Mouse (Mus musculus) G1E-ER4 (cell line): ENCODE data around the gene Ncor2. TPM values are rescaled to one million over a fixed set of nuclear protein-coding genes. Genes with fewer than 3 reads are reported as not detected.

Experiments
- GATA1 ChIP-seq: IDR thresholded peaks from one replicate; pipeline ENCODE4 v1.8.0; 2012; ENCODE audit warnings: low read length, inconsistent platforms
- polyA plus RNA-seq: library from polyadenylated mRNA; stranded (reverse); fragments of >175 nt; gene quantifications from 2 replicates; pipeline ENCODE4 v1.2.3, GENCODE M21; 2012

Gene Ncor2
- polyA plus RNA-seq, 1 experiment = not detected

DNA sequence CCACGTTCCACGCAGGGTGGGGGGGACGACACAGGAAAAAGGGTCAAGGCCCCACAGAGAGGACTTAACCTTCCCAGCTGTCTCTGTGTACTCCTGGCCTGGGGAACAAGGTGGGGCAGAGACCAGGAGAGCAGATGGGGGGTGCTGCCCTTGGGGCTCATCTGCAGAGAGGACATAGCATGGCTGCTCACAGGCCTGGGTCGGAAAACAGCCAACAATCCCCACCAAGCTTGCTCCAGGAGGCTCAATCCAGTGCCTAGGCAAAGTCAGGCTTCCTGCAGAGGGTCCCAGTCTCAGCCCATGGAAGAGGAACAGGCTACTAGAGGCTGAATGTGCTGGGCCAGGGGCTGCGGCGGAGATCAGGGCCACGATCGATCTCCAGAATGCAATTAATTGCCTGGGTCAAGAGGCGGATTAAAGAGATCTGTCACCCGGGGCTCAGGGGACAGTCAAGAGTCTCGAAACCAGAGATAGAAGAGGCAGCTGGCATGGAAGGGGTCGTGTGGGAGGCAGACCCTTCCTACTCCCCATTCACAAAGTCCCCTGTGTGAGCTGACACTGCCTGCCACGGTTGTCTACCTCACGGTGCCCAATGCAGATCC lies 19.1 kb downstream of the Ncor2 start:
- no peak for TF ChIP-seq GATA1

DNA sequence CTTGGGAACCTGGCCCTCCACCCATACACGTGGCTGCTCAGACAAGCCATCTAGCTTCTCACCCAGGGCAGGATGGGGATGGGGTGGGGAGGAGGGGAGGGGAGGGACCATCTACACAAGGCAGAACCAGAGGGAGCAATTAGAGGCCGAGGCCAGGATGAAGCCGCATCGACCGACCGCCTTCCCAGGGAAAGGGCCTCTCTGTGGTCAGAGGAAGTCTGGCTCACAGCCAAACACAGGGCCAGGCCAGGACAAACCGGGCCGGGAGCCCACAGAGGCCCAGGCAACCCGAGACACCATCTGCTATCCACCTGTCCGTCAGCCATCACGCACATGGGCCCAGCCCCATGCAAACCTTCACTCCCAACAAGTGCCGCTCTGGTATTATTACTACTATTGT lies 19.7 kb downstream of the Ncor2 start:
- TF ChIP-seq GATA1 = no peak

DNA sequence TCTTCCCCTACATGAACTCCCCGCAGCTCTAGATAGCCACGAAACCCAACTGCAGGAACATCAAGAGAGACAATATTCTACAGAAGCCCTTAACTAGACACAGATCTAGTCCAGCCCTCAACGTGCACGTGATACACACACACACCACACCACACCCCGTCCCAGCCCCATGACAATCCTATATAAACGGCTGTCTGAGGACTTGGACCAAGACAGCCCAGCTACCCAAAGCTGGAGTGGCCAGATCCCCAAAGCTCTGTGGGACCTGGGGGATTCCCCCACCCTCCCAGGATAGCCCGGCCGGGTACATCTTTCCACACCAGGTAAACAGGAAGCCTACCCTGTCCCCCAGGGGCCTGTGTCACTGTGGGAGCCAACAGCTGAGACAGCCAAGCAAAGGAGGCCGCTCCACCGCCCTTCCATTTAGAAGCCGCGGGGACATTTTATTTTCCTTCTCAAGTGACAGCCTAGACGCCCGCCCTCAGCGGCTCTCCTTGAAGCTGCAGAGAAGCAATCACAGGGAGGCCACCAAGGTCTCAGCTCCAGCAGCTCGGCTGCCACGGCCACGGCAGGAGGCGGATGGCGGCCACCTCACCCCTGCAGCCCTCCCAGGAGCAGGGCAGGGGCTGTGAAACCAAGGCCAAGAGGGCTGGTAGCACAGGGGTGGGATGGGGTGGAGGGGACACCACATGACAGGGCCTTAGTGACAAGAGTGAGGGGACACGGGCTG lies 20.6 kb downstream of the Ncor2 start:
- TF ChIP-seq GATA1 = no peak

DNA sequence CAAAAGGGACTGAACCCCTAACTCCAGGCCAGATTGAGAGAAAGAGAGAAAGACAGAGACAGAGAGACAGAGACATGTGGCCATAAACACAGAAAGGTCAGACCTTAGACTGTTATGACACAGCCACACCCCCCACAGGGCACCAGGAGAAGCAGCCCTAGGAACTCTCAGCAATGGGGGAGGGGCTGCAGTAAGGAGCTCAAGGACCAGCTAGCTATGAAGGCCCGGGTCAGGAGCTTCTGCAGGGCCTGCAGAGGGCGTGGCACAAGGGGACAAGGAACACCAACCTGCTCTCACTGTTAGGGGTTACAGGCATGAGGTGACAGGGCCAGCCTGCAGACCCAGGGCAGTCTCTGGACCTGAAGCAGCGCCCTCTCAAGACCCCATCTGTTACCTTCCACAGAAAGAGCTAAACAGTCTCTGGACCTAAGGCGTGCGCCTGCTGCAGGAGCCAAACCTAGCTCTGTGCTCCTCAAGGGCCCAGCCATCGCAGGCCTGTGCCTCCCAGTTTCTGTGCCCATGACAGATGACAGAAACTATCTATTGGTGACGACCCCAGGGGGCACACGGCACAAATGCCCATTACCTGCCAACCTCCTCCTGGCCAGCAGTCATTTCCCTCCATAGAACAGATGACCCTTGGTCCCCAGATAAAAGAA lies 21.5 kb downstream of the Ncor2 start:
- TF ChIP-seq GATA1 = no peak

DNA sequence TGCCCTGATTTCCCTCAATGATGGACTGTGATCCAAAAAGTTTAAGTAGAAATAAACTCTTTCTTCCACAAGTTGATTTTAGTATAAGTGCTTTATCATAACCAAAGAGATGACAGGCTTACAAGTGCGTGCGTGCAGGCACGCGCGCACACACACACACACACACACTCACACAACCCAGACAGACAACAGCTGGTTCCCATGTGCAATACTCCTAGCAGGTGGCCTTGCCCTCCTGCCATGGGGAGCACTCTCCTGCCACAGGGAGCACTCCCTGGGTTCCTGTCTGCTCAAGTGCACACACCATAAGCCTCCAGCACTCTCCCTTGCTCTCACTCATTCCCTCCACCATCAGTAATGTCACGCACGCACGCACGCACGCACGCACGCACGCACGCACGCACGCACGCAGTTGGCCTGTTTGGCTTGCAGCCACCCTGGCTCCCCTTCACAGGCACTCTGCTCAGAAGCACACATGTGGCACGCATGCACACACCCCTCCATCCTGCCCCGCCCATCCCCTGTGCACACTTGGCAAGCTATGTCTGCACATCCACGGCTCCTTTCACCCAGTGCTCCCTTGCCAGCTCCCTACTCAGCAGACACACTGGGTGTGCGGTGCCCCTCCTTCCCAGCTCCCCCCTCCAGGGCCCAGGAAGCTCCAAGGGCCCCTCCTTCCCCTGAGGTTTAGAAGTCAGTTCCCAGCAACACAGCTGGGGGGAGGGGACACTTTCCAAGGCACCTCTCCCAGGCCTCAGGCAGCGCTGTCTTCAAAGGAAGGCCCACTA lies 22.4 kb downstream of the Ncor2 start:
- TF ChIP-seq GATA1 = no peak

DNA sequence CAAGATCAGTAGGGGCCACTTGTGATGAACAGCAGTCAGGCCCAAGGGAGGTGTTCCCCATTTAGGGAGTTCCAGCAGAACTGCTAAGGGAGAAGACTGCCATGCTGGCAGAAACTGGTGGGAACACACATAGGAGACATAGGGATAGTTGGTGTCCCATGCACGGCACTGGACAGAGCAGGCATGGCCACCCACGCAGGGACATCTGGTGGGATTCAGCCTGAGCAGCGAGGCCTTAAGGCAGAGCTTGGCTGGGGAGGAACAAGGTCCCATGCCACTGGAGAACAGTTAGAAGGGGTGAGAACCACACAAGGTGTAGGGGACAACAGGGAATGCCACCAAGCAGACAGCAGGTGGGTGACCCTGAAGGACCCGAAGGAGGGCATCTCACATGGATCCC lies 23.6 kb downstream of the Ncor2 start:
- TF ChIP-seq GATA1 = no peak

DNA sequence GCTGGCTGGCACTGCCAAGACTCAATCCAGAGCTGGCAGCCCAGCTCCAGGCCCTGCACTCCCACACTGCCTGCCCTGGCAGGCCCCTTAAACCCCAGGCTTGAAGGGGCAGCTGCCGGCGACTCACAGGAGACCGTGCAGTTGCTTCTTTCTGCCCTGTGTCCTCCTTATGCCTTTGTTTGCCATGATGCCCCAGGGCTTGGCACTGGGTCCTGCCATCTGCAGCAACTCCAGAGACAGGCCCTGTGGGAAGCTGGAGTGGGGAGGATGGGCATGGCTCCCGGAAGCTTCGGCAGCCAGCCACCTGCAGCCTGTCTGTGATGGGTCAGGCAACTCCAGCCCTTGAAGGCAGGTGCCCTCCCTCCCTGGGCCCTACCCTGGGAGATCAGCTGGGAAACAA lies 24.0 kb downstream of the Ncor2 start:
- TF ChIP-seq GATA1 = no peak

DNA sequence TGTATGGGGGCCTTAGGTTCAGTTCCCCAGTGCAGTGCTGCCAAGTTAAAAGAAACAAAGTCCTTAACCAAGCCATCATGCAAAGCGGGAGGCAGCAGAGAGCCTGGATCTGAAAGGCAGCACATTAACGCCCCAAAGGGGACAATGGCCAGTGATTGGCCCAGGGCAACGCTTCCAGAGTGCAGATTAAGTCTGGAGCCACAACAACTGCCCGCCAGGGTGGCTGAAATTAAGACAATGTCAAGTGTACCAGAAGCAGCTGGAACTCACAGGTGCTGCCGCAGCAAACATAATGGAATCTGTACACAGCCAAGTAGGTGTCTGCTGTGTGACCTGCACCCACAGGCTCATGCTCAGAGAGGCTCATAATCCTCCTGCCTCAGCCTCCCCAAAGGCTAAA lies 24.8 kb downstream of the Ncor2 start:
- no peak for TF ChIP-seq GATA1

DNA sequence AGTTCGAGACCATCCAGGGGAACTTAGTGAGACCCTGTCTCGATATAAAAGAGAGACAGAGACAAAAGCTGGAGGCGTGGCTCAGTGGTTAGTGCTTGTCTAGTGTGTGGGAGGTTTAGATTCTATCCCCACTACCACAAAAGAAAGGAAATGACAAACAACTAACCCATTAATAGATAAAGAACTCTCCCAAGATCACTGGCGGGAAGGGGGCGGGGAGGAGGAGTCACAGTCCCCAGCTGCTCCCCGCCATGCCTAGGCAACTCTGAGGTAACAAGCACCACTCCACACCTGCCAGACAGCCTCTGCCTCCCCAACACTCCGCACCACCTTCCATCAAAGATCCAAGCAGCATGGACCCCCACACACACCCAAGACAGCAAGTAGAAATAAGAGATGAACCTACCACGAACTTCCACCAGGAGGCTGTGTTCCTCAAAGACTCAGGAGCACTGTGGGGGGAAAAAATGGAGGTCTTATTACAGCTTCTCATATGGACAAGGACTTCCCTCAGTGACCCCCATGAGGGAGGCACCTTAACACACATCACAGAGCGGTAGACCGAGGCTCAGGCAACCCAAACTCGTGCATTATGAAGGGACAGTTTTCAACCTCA lies 25.7 kb downstream of the Ncor2 start:
- TF ChIP-seq GATA1 = no peak

DNA sequence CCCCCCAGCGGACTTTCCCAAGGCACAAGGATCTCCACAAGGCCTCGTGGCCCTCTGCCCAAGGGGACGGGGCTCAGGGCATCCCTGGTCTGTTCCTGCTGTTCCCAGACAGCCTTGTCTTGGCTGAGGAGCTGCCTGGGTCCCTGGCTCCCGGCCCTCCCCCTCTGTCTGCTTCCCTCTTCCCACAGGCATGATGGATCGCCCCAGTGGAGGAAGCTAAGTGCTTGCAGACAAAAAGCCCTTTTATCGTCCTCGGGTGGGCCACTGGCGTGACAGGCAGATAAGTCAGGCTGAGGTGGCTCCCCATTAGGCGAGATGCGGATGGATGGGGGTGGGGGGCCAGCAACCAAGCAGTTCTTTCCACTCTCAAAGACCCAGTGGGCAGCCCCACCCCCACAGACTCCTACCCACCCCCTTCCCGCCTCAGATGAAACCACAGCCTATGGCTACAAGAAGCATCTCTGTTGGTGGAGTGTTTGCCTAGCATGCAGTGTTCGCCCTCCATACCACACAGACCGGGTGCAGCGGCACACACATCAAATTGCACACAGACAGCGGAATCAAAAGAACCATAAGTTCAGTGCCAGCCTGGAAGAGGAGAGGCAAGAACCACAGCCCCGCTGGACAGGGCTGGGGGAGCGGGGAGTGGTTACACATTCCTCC lies 27.0 kb downstream of the Ncor2 start:
- TF ChIP-seq GATA1 = no peak

DNA sequence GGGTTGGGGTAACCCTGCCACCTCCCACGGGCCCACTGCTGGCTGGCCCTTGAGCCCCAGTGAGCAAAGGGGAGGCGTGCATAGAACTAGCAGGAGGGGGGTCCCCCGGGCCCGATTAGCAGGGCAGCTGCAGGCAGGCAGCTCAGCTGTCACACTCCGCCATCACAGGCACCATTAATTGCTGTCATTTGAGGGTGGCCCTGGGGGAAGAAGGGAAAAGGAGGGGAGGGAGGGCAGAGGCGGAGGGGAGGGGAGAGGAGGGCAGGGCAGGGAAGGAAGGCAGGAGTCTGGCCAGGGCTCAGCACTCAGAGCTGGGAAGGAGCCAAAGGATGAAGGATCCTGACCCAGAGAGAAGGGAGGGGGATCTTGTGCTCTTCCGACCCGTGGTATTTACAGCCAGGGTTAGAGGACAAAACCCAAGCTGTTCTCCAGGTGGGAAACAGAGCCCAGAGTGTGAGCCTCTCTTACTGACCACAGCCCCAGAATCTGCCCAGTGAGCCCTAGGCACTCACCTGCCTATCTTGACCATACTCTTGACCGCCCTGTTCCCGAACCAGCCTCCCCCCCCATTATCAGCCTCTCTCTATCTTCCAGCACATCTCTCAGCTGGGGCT lies 28.0 kb downstream of the Ncor2 start:
- TF ChIP-seq GATA1 = no peak

DNA sequence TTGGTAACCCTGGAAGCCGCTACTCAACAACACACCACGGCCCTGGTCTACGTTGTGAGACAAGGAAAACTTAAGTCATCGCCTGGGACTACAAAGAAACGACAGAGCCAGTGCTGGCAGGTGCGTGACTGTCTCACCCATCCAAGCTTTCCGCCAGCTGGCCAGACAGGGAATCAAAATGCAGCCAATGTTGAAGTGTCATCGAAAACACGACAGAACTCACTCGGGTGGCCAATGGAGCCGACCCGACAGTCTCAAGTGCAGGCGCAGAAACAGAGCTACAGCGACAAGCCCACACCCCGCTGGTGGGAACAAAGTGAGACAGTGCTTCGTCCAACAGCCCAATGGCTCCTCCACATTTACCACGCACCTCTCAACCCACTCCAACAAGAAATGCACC lies 29.9 kb downstream of the Ncor2 start:
- TF ChIP-seq GATA1 = no peak

DNA sequence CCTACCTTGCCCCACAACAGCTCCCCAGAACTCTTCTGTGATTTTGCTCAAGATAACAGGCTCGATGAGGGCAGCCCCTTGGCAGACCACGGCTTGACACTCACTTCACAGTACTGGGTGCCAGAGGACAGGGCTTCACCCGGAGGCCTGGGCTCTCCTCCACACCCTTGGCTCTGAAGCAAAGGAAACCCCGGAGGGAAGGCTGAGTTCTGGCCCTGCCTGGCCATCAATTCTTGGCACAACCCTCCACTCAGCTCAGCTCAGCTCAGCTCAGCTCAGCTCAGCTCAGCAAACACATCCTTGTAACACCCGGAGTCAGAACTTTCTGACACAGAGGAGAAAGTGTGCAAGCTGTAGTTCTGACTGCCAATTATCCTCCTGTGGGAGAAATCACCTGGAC lies 30.3 kb downstream of the Ncor2 start:
- no peak for TF ChIP-seq GATA1

DNA sequence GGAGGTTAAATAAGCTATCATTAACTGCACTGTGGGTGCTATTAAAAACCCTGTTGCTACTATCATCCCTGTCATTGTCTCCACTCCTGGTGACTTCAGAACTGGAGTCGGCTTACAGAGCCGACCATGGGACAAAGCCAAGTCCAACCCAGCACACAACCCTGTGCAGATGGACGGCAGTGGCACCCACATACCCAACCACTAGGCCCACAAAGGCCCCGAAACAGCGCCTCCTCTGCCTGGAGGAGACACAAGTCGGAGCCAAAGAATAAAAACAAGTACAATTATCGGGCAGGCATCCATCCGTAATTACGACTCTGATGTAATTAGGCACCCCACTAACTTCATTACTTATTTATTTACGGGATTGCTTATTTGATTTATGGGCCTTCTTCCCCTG lies 30.8 kb downstream of the Ncor2 start:
- no peak for TF ChIP-seq GATA1

DNA sequence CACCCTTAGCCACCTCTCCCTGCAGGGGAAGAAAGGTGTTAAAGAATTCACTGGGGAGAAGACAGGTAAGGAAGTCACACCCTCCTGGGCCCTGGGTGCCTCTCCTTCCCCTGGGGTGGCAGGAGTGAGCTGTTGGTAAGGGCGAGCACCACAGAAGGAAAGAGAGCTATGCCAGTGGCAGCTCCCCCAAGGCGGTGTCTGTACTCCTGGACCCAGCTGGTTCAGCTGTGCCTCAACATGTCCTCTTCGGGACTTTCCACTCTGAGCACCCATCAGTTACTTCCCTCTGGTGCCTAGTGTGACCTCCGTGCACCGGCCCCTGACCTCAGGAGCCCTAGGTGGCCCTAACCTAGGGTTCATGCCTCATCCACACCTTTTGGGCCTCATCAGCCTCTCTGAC lies 31.9 kb downstream of the Ncor2 start:
- no peak for TF ChIP-seq GATA1
